Mouse (Mus musculus) cerebellum, postnatal 25 days (tissue): ENCODE results near the gene Nr1h2.

Experiments
- DNase-seq, 2 experiments: peaks; one replicate each; pipeline ENCODE4 v3.0.0; 2021; ENCODE audit warnings: mixed read lengths in 2 of 2

Nr1h2 gene

DNA sequence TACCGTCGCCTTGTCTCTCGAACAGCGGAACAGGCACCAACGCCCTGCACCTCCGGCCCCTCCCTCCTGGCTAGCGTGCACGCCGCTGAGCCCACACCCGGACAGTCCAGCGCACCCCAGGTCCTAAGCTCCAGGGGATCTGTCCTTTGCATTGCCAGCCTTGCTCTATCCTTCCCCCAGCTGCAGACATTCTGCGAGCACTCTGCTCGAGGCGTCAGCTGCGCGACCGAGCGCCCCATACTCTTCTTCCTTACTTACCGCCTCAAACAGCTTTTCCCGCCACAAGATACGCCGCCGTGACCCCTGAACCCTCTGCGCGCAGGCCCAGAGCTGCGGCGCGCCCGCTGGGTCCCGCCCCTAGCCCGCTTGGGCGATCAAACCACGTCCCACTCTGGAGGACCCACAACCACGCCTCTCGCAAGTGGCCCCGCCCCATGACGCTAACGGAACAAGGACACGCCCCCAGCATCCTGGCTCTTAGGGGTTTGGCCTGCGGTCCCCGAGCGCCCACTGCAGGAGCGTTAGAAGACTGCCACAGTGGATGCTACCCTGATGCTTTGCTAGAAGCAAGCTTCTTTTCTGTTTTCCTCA, 5.2 kb downstream of the Nr1h2 start, which contains the start of gene Pold1:
Gene Pold1, minus strand, starts transcription at position 353 of the 591 bp plus-strand sequence.
- peak; percentile 99 for DNase-seq

DNA sequence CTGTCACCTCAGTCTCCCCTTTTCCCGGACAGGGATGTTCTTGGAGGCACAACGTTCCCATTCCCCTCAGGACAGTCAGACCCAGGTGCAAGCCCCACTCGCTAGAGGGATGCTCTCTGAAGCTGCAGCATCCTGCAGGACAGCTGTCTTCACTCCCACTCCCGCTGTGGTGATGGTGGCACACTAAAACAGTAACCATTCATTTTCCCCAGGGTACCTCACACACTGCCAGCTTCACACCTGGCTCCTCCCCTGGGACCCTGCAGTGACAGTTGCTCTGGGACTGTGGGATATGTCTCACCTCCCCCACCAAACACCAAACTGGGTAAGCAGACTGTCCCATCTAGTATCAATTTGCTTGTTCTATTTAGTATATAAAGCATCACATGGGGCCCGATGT, 6.0 kb downstream of the Nr1h2 start:
- DNase-seq: no peak

DNA sequence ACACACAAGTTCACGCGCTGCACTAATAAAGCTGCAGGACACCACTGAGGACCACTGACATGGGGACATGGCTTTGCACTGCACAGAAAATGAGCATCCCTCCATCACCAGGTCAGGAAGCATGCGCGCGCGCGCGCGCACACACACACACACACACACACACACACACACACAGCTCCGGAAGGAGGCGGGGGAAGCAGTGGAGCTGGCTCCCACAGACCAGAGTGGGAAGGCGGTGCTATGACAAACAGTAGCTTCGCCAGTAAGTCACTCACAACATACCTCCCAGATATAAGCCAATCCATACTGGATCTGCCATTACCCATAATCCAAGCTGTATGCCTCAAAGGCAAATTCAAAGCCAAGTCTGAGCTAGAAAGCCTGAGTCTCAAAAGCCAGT, 6.7 kb downstream of the Nr1h2 start:
- no peak for DNase-seq

DNA sequence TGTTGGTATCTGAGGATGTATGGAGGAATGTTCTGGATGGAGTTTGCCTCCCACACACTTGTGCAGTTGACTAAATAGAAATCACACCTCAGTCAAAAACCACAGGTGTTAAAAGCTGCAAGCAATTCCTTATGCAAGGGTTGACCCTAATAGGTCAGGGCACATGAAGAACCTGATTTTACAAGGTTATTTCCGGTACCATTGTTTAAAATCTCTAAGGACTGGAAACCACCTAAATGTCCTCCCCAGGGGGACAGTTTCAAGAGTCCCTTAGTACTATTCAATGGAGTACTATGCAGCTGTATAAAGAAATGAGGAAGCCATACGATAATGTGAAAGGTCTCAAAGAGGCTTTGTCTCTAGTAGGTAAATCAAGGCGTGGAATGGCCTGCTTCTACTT, 7.5 kb downstream of the Nr1h2 start:
- DNase-seq: no peak

DNA sequence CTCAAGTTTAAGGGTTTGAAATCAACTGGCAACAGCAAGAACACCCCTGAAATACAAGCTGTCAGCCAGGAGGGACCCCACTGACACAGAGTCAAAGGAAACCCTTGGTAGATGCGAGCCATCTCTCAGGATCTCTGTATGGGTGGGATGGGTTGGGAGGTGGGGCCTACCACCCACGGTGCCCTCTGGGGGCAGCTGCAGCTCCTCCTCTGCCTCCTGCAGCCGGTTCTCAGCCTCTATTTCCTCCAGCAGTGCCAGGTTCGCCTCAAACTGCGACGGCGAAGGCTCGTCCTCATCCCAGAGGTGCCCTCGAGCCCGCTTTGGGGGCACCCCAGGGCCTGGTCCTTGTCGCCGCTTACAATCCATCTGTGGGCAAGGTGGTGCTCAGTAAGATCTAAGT, 10.7 kb downstream of the Nr1h2 start:
- DNase-seq: no peak

DNA sequence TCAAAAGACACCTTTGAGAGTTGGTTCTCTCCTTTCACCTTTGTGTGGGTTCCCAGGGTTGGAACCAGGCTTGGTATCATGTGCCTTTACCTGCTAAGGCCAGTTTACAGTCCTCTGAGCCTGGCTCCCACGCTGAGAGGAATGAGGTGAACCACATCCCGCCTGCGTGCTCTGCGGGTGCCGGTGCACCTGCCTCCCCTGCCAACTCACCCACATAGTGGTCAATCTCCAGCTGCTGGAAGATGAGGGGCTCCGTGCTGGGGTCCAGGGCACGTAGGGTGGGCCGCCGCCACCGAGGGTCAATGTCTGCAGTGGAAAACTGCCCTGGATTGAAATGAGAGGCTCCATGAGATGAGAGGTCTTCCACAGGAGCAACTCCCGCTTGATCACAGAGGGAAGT, 11.2 kb downstream of the Nr1h2 start:
- DNase-seq: no peak

DNA sequence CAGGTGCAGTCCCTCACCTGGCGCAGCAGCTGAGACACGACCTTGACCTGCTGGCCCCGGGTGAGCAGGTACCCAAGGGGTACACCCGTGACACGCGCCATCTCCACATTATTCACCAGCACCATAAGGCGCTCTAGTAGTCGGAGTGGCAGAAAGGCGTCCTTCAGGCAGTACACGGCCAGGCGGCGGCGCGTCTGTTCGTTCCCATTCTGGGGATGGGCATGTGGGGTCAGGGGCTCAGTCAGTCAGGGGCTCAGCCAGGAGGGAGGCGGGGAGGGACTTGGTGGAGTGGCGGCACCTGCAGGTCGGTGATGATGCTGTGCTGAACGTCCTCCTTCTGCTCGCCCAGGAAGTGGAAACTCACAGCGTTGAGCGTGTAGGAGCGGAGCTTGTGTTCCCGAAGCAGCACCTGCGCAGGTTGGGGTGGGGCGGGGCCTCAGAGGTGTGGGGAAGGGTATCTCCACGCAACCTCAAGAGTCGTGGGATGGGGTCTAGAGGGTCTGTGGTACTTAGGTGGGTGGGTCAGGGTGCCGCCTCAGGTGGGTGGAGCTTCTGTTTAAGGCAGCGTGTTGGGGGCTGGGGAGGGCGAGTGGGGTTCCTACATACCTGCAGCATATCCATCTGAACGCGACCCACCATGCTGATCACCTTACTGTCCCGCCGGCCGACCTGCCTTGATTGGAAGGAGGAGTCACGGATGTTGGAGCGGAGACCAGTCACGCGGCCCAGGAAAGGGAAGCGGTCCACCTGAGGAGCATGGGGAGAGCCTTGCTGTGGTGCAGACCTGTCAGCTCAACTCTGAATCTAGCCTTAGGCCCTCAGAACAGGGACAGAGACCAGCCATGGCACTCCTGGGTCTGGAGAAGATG, 14.8 kb downstream of the Nr1h2 start:
- DNase-seq: no peak

DNA sequence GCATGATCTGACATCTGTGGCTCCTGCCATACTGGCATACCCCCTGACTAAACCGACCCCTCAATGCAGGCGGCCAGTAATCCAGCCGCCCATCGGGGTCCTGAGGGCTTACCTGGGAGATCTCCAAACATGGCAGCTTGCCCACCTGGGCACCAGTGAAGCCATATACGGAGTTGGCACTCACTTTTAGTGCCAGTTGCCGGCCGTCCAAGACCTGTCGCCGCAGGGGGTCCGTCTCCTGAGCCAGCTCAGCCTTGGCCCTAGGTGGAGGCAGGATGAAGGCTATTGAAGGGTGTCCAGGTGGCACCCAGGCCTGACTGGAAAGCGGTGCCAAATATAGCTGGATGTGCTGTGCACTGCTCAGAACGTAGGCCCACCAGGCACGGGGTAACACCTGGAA, 16.3 kb downstream of the Nr1h2 start:
- peak; percentile 79 to 87 for DNase-seq

DNA sequence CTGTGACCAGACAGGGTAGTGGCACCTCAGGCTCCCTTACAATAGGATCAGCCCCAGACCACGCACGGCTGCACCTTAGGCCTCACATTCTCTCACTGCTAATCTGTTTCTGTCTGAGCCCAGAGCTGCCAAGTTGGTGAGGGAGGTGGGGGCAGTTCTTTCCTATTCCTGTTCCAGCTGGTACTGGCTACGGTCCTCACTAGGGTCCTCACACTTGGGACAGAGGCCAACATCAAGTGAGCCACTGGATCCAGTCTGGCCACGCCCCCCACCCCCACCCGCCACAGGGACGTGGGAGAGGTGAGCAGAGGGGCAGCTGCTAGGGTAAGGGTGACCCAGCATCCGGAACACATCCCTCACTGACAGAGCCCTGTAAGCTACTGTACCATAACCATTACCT, 16.7 kb downstream of the Nr1h2 start:
- peak in 1 of 2 experiments; percentile 49 for DNase-seq

DNA sequence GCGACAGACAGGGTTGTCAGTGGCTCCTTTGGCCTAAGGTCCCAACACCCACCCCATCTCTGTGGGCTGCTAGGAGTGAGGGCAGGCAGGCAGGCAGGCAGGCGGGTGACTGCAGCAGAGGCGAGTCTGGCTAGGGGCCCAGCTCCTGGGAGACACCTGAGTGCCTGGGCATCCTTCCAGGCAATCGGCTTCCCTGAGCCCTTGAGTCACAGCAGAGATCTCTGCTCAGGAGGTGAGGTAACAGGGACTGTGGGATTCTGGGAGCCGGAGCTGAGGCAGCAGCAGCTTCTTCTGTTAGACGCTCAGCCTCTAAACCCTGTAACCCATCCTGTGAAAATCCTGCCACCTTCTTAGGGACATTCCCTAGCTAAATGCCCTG, 17.2 kb downstream of the Nr1h2 start:
- DNase-seq: peak; percentile 83 to 94

DNA sequence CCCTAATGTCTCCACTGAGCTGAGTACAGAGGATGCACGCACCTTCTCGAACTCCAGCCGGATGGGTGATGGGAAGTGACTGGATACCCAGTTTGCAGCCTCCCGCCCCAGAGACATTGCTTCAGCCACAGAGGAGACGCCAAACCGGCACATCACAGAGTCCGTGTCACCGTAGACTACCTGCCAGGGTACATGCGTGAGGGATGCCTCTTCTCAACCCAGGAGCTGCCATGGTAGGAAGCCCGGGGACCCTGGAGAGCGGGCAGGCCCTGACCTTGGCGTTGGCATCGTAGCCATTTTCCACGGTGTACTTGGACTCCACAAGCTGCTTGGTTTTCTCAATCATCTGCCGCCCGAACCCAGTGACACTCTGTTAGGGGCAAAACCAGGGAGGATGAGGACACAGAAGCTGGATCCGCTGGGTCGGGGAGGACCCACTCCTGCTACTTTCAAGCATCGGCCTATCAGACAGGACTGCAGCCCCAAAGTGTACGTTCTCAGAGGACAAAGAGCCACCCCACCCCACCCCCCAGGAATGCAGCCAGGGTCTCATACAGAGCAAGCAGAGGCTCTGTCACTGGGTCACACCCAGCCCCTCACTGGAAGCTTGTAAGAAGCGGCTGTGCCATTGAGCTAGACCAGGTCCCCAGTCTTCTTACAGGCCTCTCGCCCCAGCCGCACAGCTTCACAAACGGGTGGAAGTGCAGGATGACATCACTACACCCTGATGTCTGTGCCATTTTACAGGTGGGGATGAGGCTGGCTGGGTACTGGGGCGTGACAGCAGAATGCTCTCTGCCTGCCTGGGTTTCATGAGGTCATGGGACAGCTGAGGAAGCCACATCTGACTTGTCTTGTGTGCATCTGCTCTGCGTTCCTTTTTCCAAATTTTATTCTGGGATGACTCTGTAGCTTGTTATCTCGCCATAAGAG, 17.8 kb downstream of the Nr1h2 start:
- no peak for DNase-seq

DNA sequence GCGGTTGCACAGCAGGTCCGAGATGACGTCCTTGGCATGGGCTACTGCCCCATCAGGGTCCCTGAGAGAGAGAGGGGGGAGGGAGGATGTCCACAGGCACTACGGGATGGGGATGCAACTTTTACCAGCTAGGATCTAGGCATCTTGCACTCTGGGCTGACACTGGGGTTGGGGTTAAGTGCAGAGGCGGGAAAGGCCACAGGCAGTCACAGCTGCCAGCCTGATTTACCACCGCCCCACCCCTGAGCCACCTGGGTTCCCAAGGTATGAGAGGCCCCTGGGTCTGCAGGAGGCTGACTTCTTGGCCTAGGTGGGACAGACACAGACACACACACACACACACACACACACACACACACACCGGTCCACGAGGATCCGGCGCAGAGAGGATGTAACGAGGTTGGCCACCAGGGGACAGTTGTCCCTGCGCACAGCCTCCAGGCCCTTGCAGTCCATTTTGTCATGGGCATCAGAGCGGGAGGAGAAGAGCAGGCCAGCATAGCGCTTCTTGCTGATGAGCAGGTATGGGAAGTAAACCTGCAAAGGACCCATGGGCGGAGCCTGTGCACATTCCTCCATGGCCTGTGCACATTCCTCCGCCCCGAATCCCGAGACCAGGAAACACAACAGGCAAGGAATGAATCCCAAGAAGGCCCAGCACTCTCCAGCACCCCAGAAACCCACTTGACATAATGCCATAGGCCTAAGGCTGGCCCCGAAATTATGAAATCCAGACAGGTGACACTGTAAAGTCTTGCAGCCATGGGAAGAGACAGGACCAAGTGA, 18.9 kb downstream of the Nr1h2 start:
- DNase-seq: no peak

DNA sequence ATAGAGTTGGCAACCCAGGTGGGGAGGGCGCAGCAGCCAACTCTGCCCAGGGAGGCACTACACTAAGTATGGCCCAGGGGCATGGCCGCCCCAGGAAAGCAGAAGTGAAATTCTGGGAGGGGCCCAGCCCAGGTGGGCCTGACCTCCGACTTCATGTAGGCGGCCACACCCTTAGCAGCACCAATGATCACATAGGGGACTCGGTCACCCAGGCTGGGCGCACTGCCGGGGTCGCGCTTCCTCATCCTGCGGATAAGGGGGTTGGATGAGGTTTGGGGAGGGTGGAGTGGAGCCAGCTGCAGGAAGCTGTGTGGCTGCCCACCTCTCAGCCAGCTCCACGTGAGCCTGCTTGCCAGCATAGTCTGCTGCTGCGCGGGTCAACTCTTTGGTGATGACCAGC, 19.5 kb downstream of the Nr1h2 start:
- no peak for DNase-seq

DNA sequence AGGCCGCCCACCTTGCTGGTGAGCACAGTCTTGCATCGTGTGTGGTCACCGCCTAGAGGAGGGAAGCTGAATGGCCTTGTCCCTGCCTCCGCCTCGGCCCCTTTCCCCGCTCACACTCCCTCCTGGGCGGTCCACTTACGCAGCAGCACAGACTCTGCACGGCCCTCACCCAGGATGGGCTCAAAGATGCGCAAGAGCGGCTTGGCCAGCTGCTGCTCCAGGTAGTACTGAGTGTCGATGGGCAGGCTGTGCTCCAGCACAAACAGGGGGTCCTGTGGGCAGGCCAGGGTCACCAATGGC, 20.1 kb downstream of the Nr1h2 start:
- DNase-seq: no peak

DNA sequence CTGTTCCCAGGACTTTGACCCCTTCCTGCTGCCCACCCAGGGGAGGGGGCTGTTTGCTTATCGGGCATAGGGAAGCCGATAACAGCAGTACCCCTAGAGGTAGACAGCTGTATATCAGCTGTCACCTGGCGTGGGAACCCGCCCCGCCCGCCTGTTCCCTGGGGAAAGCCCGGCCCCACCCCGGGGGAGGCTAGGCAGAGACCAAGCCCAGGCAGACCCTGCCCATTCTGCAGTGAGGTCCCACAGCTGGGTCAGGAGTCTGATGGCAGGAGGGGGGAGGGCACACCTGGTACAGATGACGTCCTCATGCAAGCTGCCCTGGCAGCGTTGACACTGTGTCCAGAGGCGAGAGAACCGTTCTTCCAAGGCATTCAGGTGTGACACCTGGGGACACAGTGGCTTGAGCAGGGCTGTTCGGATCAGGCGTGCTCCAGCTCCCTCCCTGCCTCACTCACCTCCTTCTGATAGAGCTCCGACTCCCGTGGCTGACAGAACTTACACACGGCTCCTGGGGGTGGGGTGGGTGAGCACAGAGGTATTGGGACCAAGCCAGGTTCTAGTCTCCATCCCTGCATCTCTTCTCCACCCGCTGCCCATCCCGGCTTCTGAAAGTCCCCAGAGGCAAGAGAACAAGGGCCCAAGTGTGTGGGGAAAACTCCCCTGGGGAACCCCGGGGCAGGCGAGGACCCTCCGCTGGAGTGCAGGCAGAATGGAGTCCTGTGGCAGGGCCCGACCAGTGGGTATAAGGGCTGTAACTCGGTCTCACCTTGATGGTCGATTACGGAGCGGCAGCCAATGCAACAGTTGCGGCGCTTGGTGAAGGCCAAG, 20.6 kb downstream of the Nr1h2 start:
- DNase-seq: no peak

DNA sequence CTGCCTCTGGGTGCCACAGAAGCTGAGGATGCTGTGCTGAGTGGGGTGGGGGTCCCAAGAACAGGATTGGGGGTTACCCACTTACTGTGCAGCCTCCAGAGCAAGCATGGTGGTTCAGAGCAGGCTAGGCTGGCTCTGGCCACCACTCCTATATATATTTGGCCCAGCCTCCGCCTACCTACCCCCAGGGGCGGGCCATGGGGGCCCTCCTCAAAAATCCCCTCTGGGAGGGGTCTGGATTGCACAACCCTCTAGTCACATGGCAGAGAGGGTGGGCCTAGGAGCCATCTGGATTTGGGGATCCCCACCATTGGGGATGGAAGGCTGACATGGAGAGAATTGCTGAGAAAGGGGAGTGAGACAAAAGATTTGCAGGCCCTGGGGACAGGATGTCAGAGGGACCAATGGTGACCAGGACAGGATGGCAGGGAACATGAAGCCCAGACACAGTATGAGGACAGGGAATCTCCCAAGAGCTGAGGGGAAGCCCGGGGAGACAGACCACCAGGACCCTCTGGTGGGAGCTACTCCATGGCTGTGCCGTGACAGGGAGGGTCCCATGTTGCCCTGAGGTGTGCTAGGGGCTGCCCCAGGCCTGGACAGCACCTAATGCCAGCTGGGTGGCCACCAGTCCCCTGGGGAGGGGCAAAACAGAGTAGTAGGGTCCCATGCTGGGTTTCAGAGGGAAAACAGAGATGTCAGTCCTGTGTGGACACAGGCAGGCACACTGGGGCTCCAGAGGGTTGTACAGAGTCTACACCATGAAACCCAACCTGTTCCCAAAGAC, 21.6 kb downstream of the Nr1h2 start, which contains the start of gene Spib:
Gene Spib, minus strand, starts transcription at position 126 of the 787 bp plus-strand sequence.
- no peak for DNase-seq

DNA sequence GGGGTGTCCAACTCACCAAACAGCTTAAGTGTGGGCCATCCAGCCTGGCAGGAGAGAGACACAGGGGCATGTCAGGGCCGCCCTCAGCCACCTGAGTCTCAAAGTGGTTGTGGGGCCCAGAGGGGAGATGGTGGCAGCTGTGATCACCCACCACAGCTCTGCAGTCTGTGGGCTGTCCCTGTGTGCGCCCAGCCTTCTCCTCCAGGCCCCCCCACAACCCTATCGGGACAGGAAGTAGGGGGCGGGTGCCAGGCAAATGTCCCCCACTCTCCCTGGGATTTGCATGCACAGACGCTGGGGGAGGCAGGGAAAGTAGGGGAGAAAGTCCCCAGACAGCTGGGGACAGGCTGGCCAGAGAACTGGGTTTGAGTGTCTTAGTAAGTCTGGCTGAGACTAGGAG, 22.5 kb downstream of the Nr1h2 start:
- no peak for DNase-seq

DNA sequence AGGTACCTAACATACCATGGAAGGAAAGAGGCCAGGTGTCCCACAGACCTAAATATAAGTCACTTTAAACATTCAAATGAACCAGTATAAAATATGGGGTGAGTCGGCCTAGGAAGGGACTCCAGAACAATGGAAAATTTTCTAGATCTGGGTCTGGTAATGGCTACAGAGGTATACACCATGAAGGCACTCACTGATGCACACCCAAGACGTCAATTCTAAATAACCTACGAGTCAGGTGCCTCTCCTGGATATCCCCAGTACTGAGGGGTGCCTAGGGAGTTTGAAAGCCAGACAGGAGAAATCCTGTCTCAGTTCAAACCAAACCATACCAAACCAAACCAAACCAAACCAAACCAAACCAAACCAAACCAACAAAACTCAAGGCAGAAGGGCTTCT, 23.2 kb downstream of the Nr1h2 start:
- DNase-seq: no peak

DNA sequence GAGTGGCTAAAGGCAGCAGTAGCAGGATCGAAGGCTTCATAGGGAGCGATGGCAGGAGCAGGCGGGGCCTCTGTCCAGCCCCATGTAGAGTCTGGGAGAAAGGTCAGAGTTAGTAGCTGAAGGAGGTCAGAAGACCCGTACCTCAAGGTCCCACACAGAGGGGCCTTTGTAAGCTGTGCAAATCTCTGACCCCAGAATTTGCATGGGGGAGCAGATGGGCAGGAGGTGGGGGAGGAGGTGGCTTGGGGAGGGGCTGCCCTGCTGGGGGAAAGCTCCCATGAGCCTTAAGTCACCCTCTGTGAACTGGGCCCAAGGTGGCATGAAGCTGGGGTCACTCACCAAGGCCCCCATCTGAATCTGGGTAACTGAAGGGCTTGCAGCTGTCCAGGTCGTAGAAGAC, 24.2 kb downstream of the Nr1h2 start:
- no peak for DNase-seq

DNA sequence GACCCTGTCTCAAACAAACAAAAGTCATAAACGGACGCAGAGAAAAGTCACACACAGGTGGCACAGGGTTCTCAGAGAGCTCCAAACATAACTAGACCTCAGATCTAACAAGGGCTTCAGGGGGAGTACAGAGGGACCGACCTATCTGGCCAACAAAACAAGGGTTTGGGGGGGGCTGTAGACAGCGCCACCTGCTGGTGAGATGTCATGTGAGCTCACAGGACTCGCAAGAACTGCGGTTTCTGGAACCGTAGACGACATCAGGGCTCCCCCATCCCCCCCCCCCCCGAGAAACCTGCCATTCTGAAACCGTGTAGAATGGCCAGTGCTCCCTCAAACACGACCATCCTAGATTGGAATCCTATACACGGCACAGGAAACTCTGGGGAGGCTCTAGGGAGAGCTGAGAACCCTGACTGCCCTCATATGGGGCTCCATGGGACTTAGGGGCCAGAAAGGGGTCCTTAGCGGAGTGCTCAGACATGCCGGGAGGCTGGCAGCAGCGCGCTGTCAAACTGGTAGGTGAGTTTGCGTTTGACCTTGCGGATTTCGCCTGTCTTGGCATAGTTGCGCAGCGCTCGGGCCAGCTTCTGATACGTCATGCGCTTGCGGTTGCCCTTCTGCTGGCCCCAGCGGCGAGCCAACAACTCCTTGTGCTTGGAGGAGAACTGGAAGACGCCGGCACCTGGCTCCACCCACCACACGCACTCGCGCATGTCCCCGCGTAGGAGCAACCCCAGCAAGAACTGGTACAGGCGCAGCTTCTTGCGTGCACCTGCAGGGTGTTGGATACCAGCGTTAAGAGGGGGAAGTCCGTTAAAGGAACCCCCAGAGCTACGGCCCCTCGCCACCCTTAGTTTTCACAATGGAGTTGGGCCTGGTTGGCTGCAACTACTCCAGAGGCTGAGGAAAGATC, 26.0 kb downstream of the Nr1h2 start:
- DNase-seq: peak; percentile 82 to 88
